In genomic region chr10:80744262-80744661, GRCm38 (mm10) we compare ENCODE assay signal across 9 mouse cellular contexts. TPM values are rescaled to one million over a fixed set of nuclear protein-coding genes. Genes with fewer than 3 reads are reported as not detected.
A peak's percentile ranks its signal among the peaks of the same experiment; 100 is the strongest.
DNase-seq lines count a peak whose midpoint lies in the region; ATAC-seq and TF ChIP-seq lines count a peak whose summit lies in the region.
"Had no signal": no experiment of that assay in that cellular context is flagged by ENCODE, and none has a peak within 500 bp of the region (broad histone marks: within the 10 kb centered on the region; RNA-seq: fewer than 3 reads in every experiment).

No protein-coding gene starts in this region.

- peaks cover 18% of the 10 kb centered on the region; the same call in 1 of the 2 replicates for H3K4me1 ChIP-seq in lung, postnatal 0 days (ENCODE audit: insufficient read depth, low read depth, low read length)
- peaks cover 21% of the 10 kb centered on the region for H3K4me1 ChIP-seq in midbrain, embryonic 16.5 days (ENCODE audit: control insufficient read depth, insufficient read depth, low read length)

- TF ChIP-seq CTCF in lung, postnatal 0 days (IDR thresholded peaks at IDR 0.05): no peak

- no peak for TF ChIP-seq EP300 in lung, postnatal 0 days (IDR thresholded peaks at IDR 0.05)

- WGBS in lung, postnatal 0 days: 30% methylated on average over 5 of the region's 5 CpGs
- 41% methylated on average over 5 of the region's 5 CpGs for WGBS in midbrain, embryonic 16.5 days

- no peak overlapping the region for H3K4me3 ChIP-seq in lung, postnatal 0 days (ENCODE audit: low read depth, low read length)
- H3K4me3 ChIP-seq in midbrain, embryonic 16.5 days (ENCODE audit: low read depth, low read length): no peak overlapping the region

- peak; percentile 55 for DNase-seq in cerebellum, adult 9-10 months
- DNase-seq in cerebellum, postnatal 10 days: no peak
- peak; percentile 91 for DNase-seq in R1 (ENCODE audit: low read depth, low spot score)
- DNase-seq in heart, postnatal 10 days: peak; percentile 42 to 61
- peak; percentile 90 for DNase-seq in lung, postnatal 0 days (ENCODE audit: low spot score)
- peak; percentile 30 for DNase-seq in thymus, postnatal 4 days
- no peak for DNase-seq in layer of hippocampus, adult 11-12 months (ENCODE audit: low spot score)

- H3K27ac ChIP-seq in lung, postnatal 0 days (ENCODE audit: low read length): no peak overlapping the region
- H3K27ac ChIP-seq in midbrain, embryonic 16.5 days (ENCODE audit: low read length): no peak overlapping the region

- no peaks in the 10 kb centered on the region for H3K9me3 ChIP-seq in lung, postnatal 0 days (ENCODE audit: low read length)
- no peaks in the 10 kb centered on the region for H3K9me3 ChIP-seq in midbrain, embryonic 16.5 days (replicated peaks; ENCODE audit: control insufficient read depth, low read length, poor library complexity, severe bottlenecking)

- H3K9ac ChIP-seq in lung, postnatal 0 days (replicated peaks; ENCODE audit: low read depth): no peak overlapping the region
- H3K9ac ChIP-seq in midbrain, embryonic 16.5 days (ENCODE audit: low read depth, low read length): no peak overlapping the region

- peak; percentile 36 for ATAC-seq in lung, postnatal 0 days
- no peak for ATAC-seq in midbrain, embryonic 16.5 days
- ATAC-seq: Patski had no signal

- H3K36me3 ChIP-seq in lung, postnatal 0 days (ENCODE audit: insufficient read depth, low read length): no peaks in the 10 kb centered on the region
- H3K36me3 ChIP-seq in midbrain, embryonic 16.5 days (ENCODE audit: control insufficient read depth, insufficient read depth, low read length): no peaks in the 10 kb centered on the region

- no peak overlapping the region for H3K4me2 ChIP-seq in lung, postnatal 0 days (replicated peaks; ENCODE audit: low read depth, low read length)
- no peak overlapping the region for H3K4me2 ChIP-seq in midbrain, embryonic 16.5 days (ENCODE audit: low read length)

- intact Hi-C loops in heart, postnatal 10 days (cut with DNase I): loop anchor here (5.0 kb wide), 1 partner anchor 253 kb away; no protein-coding TSS in a partner anchor

- H3K27me3 ChIP-seq in lung, postnatal 0 days (replicated peaks; ENCODE audit: insufficient read depth, low read length): no peaks in the 10 kb centered on the region
- H3K27me3 ChIP-seq in midbrain, embryonic 16.5 days (ENCODE audit: control insufficient read depth, insufficient read depth, low read depth, low read length): no peaks in the 10 kb centered on the region; the same call in 1 of the 2 replicates
- H3K27me3 ChIP-seq: Patski had no signal

RNA-seq across cellular contexts. Expression of gene Ap3d1, which starts 2.2 kb away (rescaled TPM):
- total RNA-seq in heart, postnatal 10 days (2021): 10 to 100 TPM; 47.6 to 52.5 TPM
- 49.3 and 58.2 TPM in 2 replicates for polyA plus RNA-seq in lung, postnatal 0 days (2015; fragmentation: Nextera tagmentation; extraction: Ambion mirVana)
- 99.5 and 112 TPM in 2 replicates for polyA plus RNA-seq in midbrain, embryonic 16.5 days (2015; fragmentation: Nextera tagmentation; extraction: Ambion mirVana)

RNA-seq across cellular contexts. Expression of gene Dot1l, which starts 10.7 kb away (rescaled TPM):
- 10 to 100 TPM; 66.3 to 67.6 TPM for total RNA-seq in heart, postnatal 10 days (2021)
- polyA plus RNA-seq in lung, postnatal 0 days (2015; fragmentation: Nextera tagmentation; extraction: Ambion mirVana): 7.4 and 9.6 TPM in 2 replicates
- polyA plus RNA-seq in midbrain, embryonic 16.5 days (2015; fragmentation: Nextera tagmentation; extraction: Ambion mirVana): 17.7 and 17.8 TPM in 2 replicates

RNA-seq across cellular contexts. Expression of gene Izumo4, which starts 42.3 kb away (rescaled TPM):
- 1 to 10 TPM; 2.9 to 4.1 TPM for total RNA-seq in heart, postnatal 10 days (2021)
- 28.7 and 28.8 TPM in 2 replicates for polyA plus RNA-seq in lung, postnatal 0 days (2015; fragmentation: Nextera tagmentation; extraction: Ambion mirVana)
- polyA plus RNA-seq in midbrain, embryonic 16.5 days (2015; fragmentation: Nextera tagmentation; extraction: Ambion mirVana): 44.9 and 49.5 TPM in 2 replicates

RNA-seq across cellular contexts. Expression of gene Mob3a, which starts 42.5 kb away (rescaled TPM):
- 10 to 100 TPM; 10.1 to 11.3 TPM for total RNA-seq in heart, postnatal 10 days (2021)
- polyA plus RNA-seq in lung, postnatal 0 days (2015; fragmentation: Nextera tagmentation; extraction: Ambion mirVana): 32.6 and 37.0 TPM in 2 replicates
- 61.4 and 64.3 TPM in 2 replicates for polyA plus RNA-seq in midbrain, embryonic 16.5 days (2015; fragmentation: Nextera tagmentation; extraction: Ambion mirVana)

RNA-seq across cellular contexts. Expression of gene Sf3a2, which starts 53.7 kb away (rescaled TPM):
- 10 to 100 TPM; 36.8 to 41.4 TPM for total RNA-seq in heart, postnatal 10 days (2021)
- polyA plus RNA-seq in lung, postnatal 0 days (2015; fragmentation: Nextera tagmentation; extraction: Ambion mirVana): 27.0 and 29.4 TPM in 2 replicates
- polyA plus RNA-seq in midbrain, embryonic 16.5 days (2015; fragmentation: Nextera tagmentation; extraction: Ambion mirVana): 57.8 and 60.6 TPM in 2 replicates

Comparison
In these comparisons a context has a peak if more than half of its experiments do, and no peak if none do; other contexts are left out.
1. DNase-seq: peak in cerebellum, adult 9-10 months (single experiment), R1 (single experiment), heart, postnatal 10 days (2 of 2), lung, postnatal 0 days (single experiment) and thymus, postnatal 4 days (single experiment); none in cerebellum, postnatal 10 days (0 of 2) and layer of hippocampus, adult 11-12 months (single experiment).